9 mouse cellular contexts compared by ENCODE assay signal in the genomic region with DNA sequence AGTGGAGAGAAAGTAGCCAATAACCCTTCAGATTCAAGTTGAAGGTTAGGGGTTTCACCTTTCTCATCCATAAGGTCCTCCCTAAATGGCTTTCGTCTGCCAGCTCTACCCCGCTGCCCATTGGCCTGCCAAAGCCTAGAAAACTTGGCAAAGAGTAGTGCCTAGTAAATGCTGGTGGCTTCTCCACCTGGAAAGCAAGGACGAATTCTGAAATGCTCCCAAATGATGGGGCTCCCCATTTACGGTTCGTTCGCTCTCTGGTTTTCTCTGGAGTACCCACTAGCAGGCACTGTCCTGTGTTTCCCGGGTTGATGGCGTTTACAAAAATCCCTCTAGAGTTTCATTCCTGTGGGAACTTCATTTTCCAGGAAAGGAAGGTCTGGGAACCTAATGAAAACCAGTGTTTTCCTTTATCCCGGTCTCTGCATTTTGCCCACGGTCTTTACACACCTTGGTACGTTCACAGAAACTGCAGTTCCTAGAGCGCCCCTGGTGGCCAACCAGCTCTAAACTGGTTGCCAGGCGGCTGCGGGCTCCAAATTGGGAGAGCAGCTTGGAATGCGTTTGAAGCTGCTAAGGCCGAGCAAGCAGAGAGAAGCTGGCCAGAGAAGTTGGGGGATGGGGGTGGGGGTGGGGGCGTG. TPM values are rescaled to one million over a fixed set of nuclear protein-coding genes. Genes with fewer than 3 reads are reported as not detected.
A peak's percentile ranks its signal among the peaks of the same experiment; 100 is the strongest.
DNase-seq lines count a peak whose midpoint lies in the region; ATAC-seq and TF ChIP-seq lines count a peak whose summit lies in the region.
"Had no signal": no experiment of that assay in that cellular context is flagged by ENCODE, and none has a peak within 500 bp of the region (broad histone marks: within the 10 kb centered on the region; RNA-seq: fewer than 3 reads in every experiment).

No protein-coding gene starts in this region.

- peak overlapping the region; percentile 66 for H3K4me3 ChIP-seq in gastrocnemius, adult 2 months
- H3K4me3 ChIP-seq in hindbrain, embryonic 16.5 days (ENCODE audit: low read length) = peak overlapping the region; percentile 52

- peak overlapping the region; percentile 66; the same call in 1 of the 2 replicates for H3K9ac ChIP-seq in hindbrain, embryonic 16.5 days (ENCODE audit: low read depth, low read length)

- intact Hi-C loops in gastrocnemius, adult 2 months (cut with DNase I) = no loop called here

- H3K4me1 ChIP-seq in hindbrain, embryonic 16.5 days (ENCODE audit: control insufficient read depth, insufficient read depth, low read depth, low read length) = peaks cover 4% of the 10 kb centered on the region; the same call in 1 of the 2 replicates

- no peaks in the 10 kb centered on the region for H3K27me3 ChIP-seq in hindbrain, embryonic 16.5 days (replicated peaks; ENCODE audit: control insufficient read depth, insufficient read depth, low read length)

- peak; percentile 70 for TF ChIP-seq CTCF in gastrocnemius, adult 2 months (IDR thresholded peaks at IDR 0.05)

- ATAC-seq in hindbrain, embryonic 16.5 days = peak; percentile 11; the same call in 1 of the 2 replicates

- DNase-seq in adrenal gland, adult 2 months = peak; percentile 84
- peak; percentile 95 to 96 for DNase-seq in cerebellum, postnatal 36 days
- DNase-seq in gastrocnemius, adult 2 months = peak; percentile 72
- DNase-seq in layer of hippocampus, postnatal 36 days = peak; percentile 73 to 79
- peak; percentile 79 for DNase-seq in lung, postnatal 14 days
- DNase-seq in right cerebral cortex, adult 18-20 months = peak; percentile 86
- no peak for DNase-seq in adipocyte (ENCODE audit: low spot score)

- no peaks in the 10 kb centered on the region for H3K9me3 ChIP-seq in hindbrain, embryonic 16.5 days (ENCODE audit: control insufficient read depth, low read length)

- WGBS in hindbrain, embryonic 16.5 days = 14% methylated on average over 17 of the region's 17 CpGs

- H3K27ac ChIP-seq in gastrocnemius, adult 2 months = no peak overlapping the region
- H3K27ac ChIP-seq in hindbrain, embryonic 16.5 days (ENCODE audit: low read depth, low read length) = peak overlapping the region; percentile 82; the same call in 1 of the 2 replicates

- peak overlapping the region; percentile 83 for H3K4me2 ChIP-seq in hindbrain, embryonic 16.5 days (ENCODE audit: low read length)

- H3K36me3 ChIP-seq in hindbrain, embryonic 16.5 days (ENCODE audit: control insufficient read depth, insufficient read depth, low read length) = no peaks in the 10 kb centered on the region

RNA-seq across cellular contexts. Expression of gene Vsnl1, which starts 1.0 kb away (rescaled TPM):
- 10 to 100 TPM; 37.3 to 69.8 TPM for total RNA-seq in adrenal gland, adult 2 months (2021)
- polyA plus RNA-seq in adrenal gland, adult 2 months (2012; rRNA removed) = 2.1 and 4.3 TPM in 2 replicates
- not detected for total RNA-seq in gastrocnemius, adult 2 months (2021)
- 168 and 170 TPM in 2 replicates for polyA plus RNA-seq in hindbrain, embryonic 16.5 days (2015; fragmentation: Nextera tagmentation; extraction: Ambion mirVana)
- total RNA-seq in layer of hippocampus, postnatal 36 days (2021) = 100 to 1,000 TPM; 382 to 418 TPM

RNA-seq across cellular contexts. Expression of gene Rad51ap2, which starts 18.5 kb away (rescaled TPM):
- under 1 TPM; 0.12 to 0.21 TPM for total RNA-seq in adrenal gland, adult 2 months (2021)
- not detected in 2 replicates for polyA plus RNA-seq in adrenal gland, adult 2 months (2012; rRNA removed)
- total RNA-seq in gastrocnemius, adult 2 months (2021) = under 1 TPM in 1 of 2 experiments, not detected in 1; 0.06 TPM
- polyA plus RNA-seq in hindbrain, embryonic 16.5 days (2015; fragmentation: Nextera tagmentation; extraction: Ambion mirVana) = 0.41 and 0.60 TPM in 2 replicates
- total RNA-seq in layer of hippocampus, postnatal 36 days (2021) = under 1 TPM; 0.47 to 0.53 TPM
- polyA plus RNA-seq: large intestine, adult 2 months had no signal

Comparison
In these comparisons a context has a peak if more than half of its experiments do, and no peak if none do; other contexts are left out.
1. RNA of gene Vsnl1, which starts 1.0 kb away (total RNA-seq): 382 to 418 TPM in layer of hippocampus, postnatal 36 days and 37.3 to 69.8 TPM in adrenal gland, adult 2 months; not detected in gastrocnemius, adult 2 months; every median in the first group is over 10 times any median in the second.